In genomic region chr11:94941776-94942175, GRCm38 (mm10) we compare ENCODE assay signal across 21 mouse cellular contexts. TPM values are rescaled to one million over a fixed set of nuclear protein-coding genes. Genes with fewer than 3 reads are reported as not detected.
DNase-seq lines count a peak whose midpoint lies in the region; ATAC-seq and TF ChIP-seq lines count a peak whose summit lies in the region.
"Had no signal": no experiment of that assay in that cellular context is flagged by ENCODE, and none has a peak within 500 bp of the region (broad histone marks: within the 10 kb centered on the region; RNA-seq: fewer than 3 reads in every experiment).

No protein-coding gene starts in this region.

- TF ChIP-seq CTCF in lung, adult 2 months (IDR thresholded peaks at IDR 0.05; ENCODE audit: insufficient read depth, low read length) = no peak

- no peaks in the 10 kb centered on the region for H3K9me3 ChIP-seq in heart, embryonic 16.5 days (replicated peaks; ENCODE audit: control insufficient read depth, low read length)
- H3K9me3 ChIP-seq in lung, embryonic 15.5 days = no peaks in the 10 kb centered on the region
- H3K9me3 ChIP-seq: G1E; liver, embryonic 12.5 days; midbrain, embryonic 15.5 days had no signal

- H3K9ac ChIP-seq in heart, embryonic 16.5 days (ENCODE audit: low read length) = no peak overlapping the region
- H3K9ac ChIP-seq in lung, embryonic 15.5 days = no peak overlapping the region
- H3K9ac ChIP-seq: hindbrain, embryonic 14.5 days; liver, embryonic 12.5 days; midbrain, embryonic 15.5 days had no signal

- H3K4me1 ChIP-seq in heart, embryonic 16.5 days (ENCODE audit: control insufficient read depth, insufficient read depth, low read length) = peaks cover 8% of the 10 kb centered on the region
- H3K4me1 ChIP-seq in lung, embryonic 15.5 days = peaks cover 20% of the 10 kb centered on the region
- H3K4me1 ChIP-seq in lung, adult 2 months (ENCODE audit: control insufficient read depth, insufficient read depth, low read length) = no peaks in the 10 kb centered on the region; the same call in 1 of the 2 replicates

- DNase-seq in heart, adult 8-10 months (ENCODE audit: low spot score) = no peak
- no peak for DNase-seq in lung, adult 2 months
- DNase-seq in left cerebral cortex, postnatal 4 days = no peak
- DNase-seq in adrenal gland, postnatal 25 days = no peak
- DNase-seq: cerebellum, adult 11 months had no signal

- no peak for ATAC-seq in heart, embryonic 16.5 days (replicated peaks; ENCODE audit: extremely low read depth, insufficient read depth, low FRiP score)
- no peak for ATAC-seq in lung, embryonic 15.5 days (ENCODE audit: borderline replicate concordance, extremely low read depth, low FRiP score, low TSS enrichment)
- ATAC-seq: CD4-positive, CD25-positive, alpha-beta regulatory T cell, adult 4 months; intestine, postnatal 0 days; liver, embryonic 12.5 days; midbrain, embryonic 15.5 days had no signal

- H3K27me3 ChIP-seq in heart, embryonic 16.5 days (ENCODE audit: control insufficient read depth, insufficient read depth, low read length) = peaks cover 9% of the 10 kb centered on the region
- peaks cover 5% of the 10 kb centered on the region; the same call in 1 of the 2 replicates for H3K27me3 ChIP-seq in lung, embryonic 15.5 days
- no peaks in the 10 kb centered on the region for H3K27me3 ChIP-seq in myocyte (ENCODE audit: control insufficient read depth, insufficient read depth, insufficient read length)

- H3K27ac ChIP-seq in heart, embryonic 16.5 days (ENCODE audit: low read length) = peak overlapping the region; percentile 15; the same call in 1 of the 2 replicates
- peak overlapping the region; percentile 25; the same call in 1 of the 2 replicates for H3K27ac ChIP-seq in lung, embryonic 15.5 days
- H3K27ac ChIP-seq: hindbrain, embryonic 14.5 days; midbrain, embryonic 15.5 days had no signal

- no peaks in the 10 kb centered on the region for H3K36me3 ChIP-seq in heart, embryonic 16.5 days (ENCODE audit: control insufficient read depth, insufficient read depth)
- peaks cover 68% of the 10 kb centered on the region for H3K36me3 ChIP-seq in lung, embryonic 15.5 days
- peaks cover 4% of the 10 kb centered on the region for H3K36me3 ChIP-seq in myocyte (ENCODE audit: control insufficient read depth, insufficient read depth)
- H3K36me3 ChIP-seq: G1E; liver, embryonic 12.5 days; midbrain, embryonic 15.5 days had no signal

- no peak for TF ChIP-seq POLR2A in lung, adult 2 months (IDR thresholded peaks at IDR 0.05; ENCODE audit: borderline replicate concordance, extremely low read depth, low read depth, low read length)
- TF ChIP-seq POLR2A in myocyte (IDR thresholded peaks at IDR 0.05; ENCODE audit: insufficient read length, low read depth) = no peak

- H3K79me2 ChIP-seq in myocyte (ENCODE audit: control insufficient read depth, insufficient read depth) = peaks cover 8% of the 10 kb centered on the region

- H3ac ChIP-seq in myocyte (ENCODE audit: control insufficient read depth, insufficient read length) = no peak overlapping the region

- 76% methylated on average over 8 of the region's 8 CpGs for WGBS in heart, embryonic 16.5 days
- WGBS in lung, embryonic 15.5 days = 64% methylated on average over 8 of the region's 8 CpGs
- WGBS in lung, adult 2 months = 72% methylated on average over 8 of the region's 8 CpGs

- intact Hi-C loops in left cerebral cortex, postnatal 4 days (cut with DNase I) = no loop called here

- H3K4me2 ChIP-seq in heart, embryonic 16.5 days (ENCODE audit: low read depth, low read length) = peak overlapping the region; percentile 10; the same call in 1 of the 2 replicates
- no peak overlapping the region for H3K4me2 ChIP-seq in lung, embryonic 15.5 days
- H3K4me2 ChIP-seq in myocyte (ENCODE audit: low read depth) = peak overlapping the region; percentile 95
- H3K4me2 ChIP-seq: hindbrain, embryonic 14.5 days; midbrain, embryonic 15.5 days had no signal

- no peak overlapping the region for H3K4me3 ChIP-seq in heart, embryonic 16.5 days (ENCODE audit: low read length)
- no peak overlapping the region for H3K4me3 ChIP-seq in lung, embryonic 15.5 days
- no peak overlapping the region for H3K4me3 ChIP-seq in lung, adult 2 months (replicated peaks; ENCODE audit: extremely low read depth, low read depth, low read length)
- no peak overlapping the region for H3K4me3 ChIP-seq in myocyte
- H3K4me3 ChIP-seq: liver, embryonic 12.5 days; midbrain, embryonic 15.5 days had no signal

TF ChIP-seq in myocyte, 11 proteins besides CTCF, POLR2A, EP300 and RAD21:
- TF ChIP-seq MYOD1 (IDR thresholded peaks at IDR 0.05; ENCODE audit: control insufficient read depth in 1 of 3, insufficient read length in 2 of 3, low read depth in 2 of 3) = no peak
- TF ChIP-seq USF1 (IDR thresholded peaks at IDR 0.05; ENCODE audit: low read depth) = no peak
- no peak for TF ChIP-seq TCF3 (IDR thresholded peaks at IDR 0.05; ENCODE audit: insufficient read length, low read depth)
- TF ChIP-seq REST (IDR thresholded peaks at IDR 0.05; ENCODE audit: insufficient read depth, insufficient read length) = no peak
- no peak for TF ChIP-seq TCF12 (IDR thresholded peaks at IDR 0.05; ENCODE audit: insufficient read depth, poor library complexity, severe bottlenecking)

RNA-seq across cellular contexts. Expression of gene Col1a1, which starts 5.8 kb away (rescaled TPM):
- 669 and 799 TPM in 2 replicates for polyA plus RNA-seq in heart, embryonic 16.5 days (2015; fragmentation: Nextera tagmentation; extraction: Ambion mirVana)
- total RNA-seq in heart, adult 8-10 months (2022) = 10 to 100 TPM; 23.3 to 50.4 (median 39.8) TPM
- 1,191 and 1,256 TPM in 2 replicates for polyA plus RNA-seq in lung, embryonic 15.5 days (2015; fragmentation: Nextera tagmentation; extraction: Ambion mirVana)
- polyA plus RNA-seq in lung, adult 2 months (2012; rRNA removed) = 108 and 115 TPM in 2 replicates
- polyA plus RNA-seq in myocyte (2012; fragmentation: generic; extraction: Trizol) = 206 TPM
- 10 to 100 TPM; 62.8 to 70.4 TPM for total RNA-seq in left cerebral cortex, postnatal 4 days (2021)
- 74.0 and 116 TPM in 2 replicates for total RNA-seq in adrenal gland, postnatal 25 days (2021)
- polyA plus RNA-seq: G1E had no signal

RNA-seq across cellular contexts. Expression of gene Hils1, which starts 25.6 kb away (rescaled TPM):
- polyA plus RNA-seq in heart, embryonic 16.5 days (2015; fragmentation: Nextera tagmentation; extraction: Ambion mirVana) = 0.33 TPM in 1 of 2 replicates, not detected in the other
- total RNA-seq in heart, adult 8-10 months (2022) = not detected
- not detected in 2 replicates for polyA plus RNA-seq in lung, embryonic 15.5 days (2015; fragmentation: Nextera tagmentation; extraction: Ambion mirVana)
- polyA plus RNA-seq in lung, adult 2 months (2012; rRNA removed) = not detected in 2 replicates
- polyA plus RNA-seq in myocyte (2012; fragmentation: generic; extraction: Trizol) = 0.37 TPM
- total RNA-seq in left cerebral cortex, postnatal 4 days (2021) = under 1 TPM in 1 of 2 experiments, not detected in 1; 0.46 TPM
- total RNA-seq in adrenal gland, postnatal 25 days (2021) = not detected in 2 replicates
- total RNA-seq: adrenal gland, adult 2 months; G1E; gastrocnemius, postnatal 4 days; heart, postnatal 14 days; layer of hippocampus, postnatal 10 days; left cerebral cortex, postnatal 14 days; megakaryocyte, adult 5-6 weeks had no signal
- polyA plus RNA-seq: adrenal gland, adult 2 months; CD4-positive, CD25-positive, alpha-beta regulatory T cell, adult 4 months; G1E; hindbrain, embryonic 14.5 days; intestine, postnatal 0 days; liver, embryonic 12.5 days; midbrain, embryonic 15.5 days; thymus, postnatal 0 days had no signal

RNA-seq across cellular contexts. Expression of gene Sgca, which starts 34.4 kb away (rescaled TPM):
- 27.9 and 29.4 TPM in 2 replicates for polyA plus RNA-seq in heart, embryonic 16.5 days (2015; fragmentation: Nextera tagmentation; extraction: Ambion mirVana)
- total RNA-seq in heart, adult 8-10 months (2022) = 100 to 1,000 TPM; 202 to 221 (median 208) TPM
- 0.69 and 0.96 TPM in 2 replicates for polyA plus RNA-seq in lung, embryonic 15.5 days (2015; fragmentation: Nextera tagmentation; extraction: Ambion mirVana)
- polyA plus RNA-seq in lung, adult 2 months (2012; rRNA removed) = 19.9 and 54.4 TPM in 2 replicates
- polyA plus RNA-seq in myocyte (2012; fragmentation: generic; extraction: Trizol) = 303 TPM
- not detected for total RNA-seq in left cerebral cortex, postnatal 4 days (2021)
- not detected in 2 replicates for total RNA-seq in adrenal gland, postnatal 25 days (2021)
- total RNA-seq: adrenal gland, adult 2 months; megakaryocyte, adult 5-6 weeks had no signal
- polyA plus RNA-seq: CD4-positive, CD25-positive, alpha-beta regulatory T cell, adult 4 months; G1E; midbrain, embryonic 15.5 days had no signal

RNA-seq across cellular contexts. Expression of gene Ppp1r9b, which starts 49.1 kb away (rescaled TPM):
- polyA plus RNA-seq in heart, embryonic 16.5 days (2015; fragmentation: Nextera tagmentation; extraction: Ambion mirVana) = 5.8 and 6.4 TPM in 2 replicates
- 10 to 100 TPM; 43.9 to 47.4 (median 45.6) TPM for total RNA-seq in heart, adult 8-10 months (2022)
- 8.8 and 9.3 TPM in 2 replicates for polyA plus RNA-seq in lung, embryonic 15.5 days (2015; fragmentation: Nextera tagmentation; extraction: Ambion mirVana)
- polyA plus RNA-seq in lung, adult 2 months (2012; rRNA removed) = 58.7 and 67.7 TPM in 2 replicates
- polyA plus RNA-seq in myocyte (2012; fragmentation: generic; extraction: Trizol) = 42.4 TPM
- 100 to 1,000 TPM; 273 to 276 TPM for total RNA-seq in left cerebral cortex, postnatal 4 days (2021)
- total RNA-seq in adrenal gland, postnatal 25 days (2021) = 125 and 146 TPM in 2 replicates

Comparison
In these comparisons a context has a peak if more than half of its experiments do, and no peak if none do; other contexts are left out.
1. RNA of gene Sgca, which starts 34.4 kb away (polyA plus RNA-seq): 303 TPM in myocyte (single experiment), 19.9 to 54.4 TPM in lung, adult 2 months and 27.9 to 29.4 TPM in heart, embryonic 16.5 days; 0.69 to 0.96 TPM in lung, embryonic 15.5 days; every median in the first group is over 10 times any median in the second.